Mouse (Mus musculus) ES-E14 (cell line): Measurements from ENCODE around the gene Pigo. TPM values are rescaled to one million over a fixed set of nuclear protein-coding genes. Genes with fewer than 3 reads are reported as not detected.

Experiments used
- DNase-seq: peaks from one replicate; pipeline ENCODE4 v3.0.0-alpha.2; 2013; ENCODE audit warnings: low read depth, low spot score
- H3K27ac ChIP-seq: 2 replicates; pipeline ENCODE4 v1.5.1; 2012; ENCODE audit warnings: low read depth, mild to moderate bottlenecking, low read length, moderate library complexity, mixed read lengths; ENCODE audit not compliant: poor library complexity, insufficient read depth, severe bottlenecking
- H3K36me3 ChIP-seq: 2 replicates; pipeline ENCODE4 v1.6.1; 2012; ENCODE audit warnings: mild to moderate bottlenecking, low read length, moderate library complexity, mixed read lengths; ENCODE audit not compliant: control insufficient read depth, poor library complexity, insufficient read depth, severe bottlenecking
- H3K4me1 ChIP-seq, 2 experiments: fragments of 150-350 bp in 1 of 2; sonication (generic) in 1 of 2; 2 replicates each; pipeline ENCODE4 v1.6.1; 2012; ENCODE audit warnings: low read length in 2 of 2, mild to moderate bottlenecking in 1 of 2, mixed read lengths in 1 of 2; ENCODE audit not compliant: control insufficient read depth in 2 of 2, insufficient read depth in 2 of 2, poor library complexity in 1 of 2
- H3K4me3 ChIP-seq, 2 experiments: fragments of 150-350 bp in 1 of 2; sonication (generic) in 1 of 2; 2 replicates each; pipeline ENCODE4 v1.5.1; 2012; ENCODE audit warnings: low read length in 2 of 2, low read depth in 1 of 2, mild to moderate bottlenecking in 1 of 2, mixed read lengths in 1 of 2; ENCODE audit not compliant: insufficient read depth in 1 of 2, poor library complexity in 1 of 2, severe bottlenecking in 1 of 2
- H3K9ac ChIP-seq: 2 replicates; pipeline ENCODE4 v1.6.1; 2012; ENCODE audit warnings: low read depth, mild to moderate bottlenecking, low read length, mixed read lengths; ENCODE audit not compliant: poor library complexity, insufficient read depth, severe bottlenecking
- H3K9me3 ChIP-seq: fragments of 150-350 bp; sonication (generic); 2 replicates; pipeline ENCODE4 v1.6.1; 2012; ENCODE audit warnings: low read depth, mild to moderate bottlenecking, low read length; ENCODE audit not compliant: control insufficient read depth, insufficient read depth
- CHD2 ChIP-seq: IDR thresholded peaks from 2 replicates; pipeline ENCODE4 v1.6.1; 2014; ENCODE audit warnings: mild to moderate bottlenecking, low read depth, low read length, inconsistent platforms
- HCFC1 ChIP-seq: IDR thresholded peaks from 2 replicates; pipeline ENCODE4 v1.6.1; 2012; ENCODE audit warnings: low read length, inconsistent platforms, borderline replicate concordance; ENCODE audit not compliant: insufficient read depth
- MAFK ChIP-seq: IDR thresholded peaks from 2 replicates; pipeline ENCODE4 v1.6.1; 2014; ENCODE audit warnings: mild to moderate bottlenecking, low read depth, low read length, inconsistent platforms; ENCODE audit not compliant: insufficient read depth
- ZC3H11A ChIP-seq: IDR thresholded peaks from 2 replicates; pipeline ENCODE4 v1.6.1; 2012; ENCODE audit warnings: low read depth, mild to moderate bottlenecking, inconsistent platforms, low read length, borderline replicate concordance
- ZNF384 ChIP-seq: IDR thresholded peaks from 2 replicates; pipeline ENCODE4 v1.6.1; 2012; ENCODE audit warnings: low read depth, low read length, inconsistent platforms
- in situ Hi-C, 2 experiments: fragments of 600-800 bp; cut with MboI; formaldehyde crosslinking; loops; one replicate each; pipeline ENCODE4 v1.15.1; 2025; ENCODE audit warnings: low sequenced_read_pairs in 2 of 2, inconsistent platforms in 1 of 2; ENCODE audit not compliant: unreplicated experiment in 2 of 2
- total RNA-seq: library from RNA; depleted of rRNA; stranded (reverse); fragments of 300-350 nt; gene quantifications from 2 replicates; pipeline ENCODE4 v1.2.3, GENCODE M21; 2012; rRNA removed

Gene Pigo
- total RNA-seq = 40.9 and 59.1 TPM in 2 replicates

GRCm38 (mm10) chr4:43025084-43025960 is at the start of gene Pigo:
Gene Pigo (minus strand): TSS chr4:43025819.
- Histone ChIP-seq H3K9ac (peak within 1 kb of the TSS; percentile 93), H3K4me1 (peaks cover 2 to 18% of the 10 kb centered on the region in 2 experiments; a peak in 3 of 4 replicates), H3K27ac (peak within 1 kb of the TSS; percentile 88), H3K36me3 (peaks cover 33% of the 10 kb centered on the region), H3K9me3 (no peaks in the 10 kb centered on the region), H3K4me3 (peak within 1 kb of the TSS; percentile 93 to 98)
- TF ChIP-seq ZC3H11A (no peak), CHD2 (no peak), MAFK (no peak), HCFC1 (peak; percentile 78), ZNF384 (peak; percentile 78)
- DNase-seq = peak; percentile 93
- in situ Hi-C loops = no loop called here

- Histone ChIP-seq H3K4me3 (no peak overlapping the region), H3K27ac (no peak overlapping the region), H3K9me3 (no peaks in the 10 kb centered on the region), H3K4me1 (no peaks in the 10 kb centered on the region), H3K9ac (no peak overlapping the region), H3K36me3 (no peaks in the 10 kb centered on the region)
- TF ChIP-seq CHD2 (no peak), ZC3H11A (no peak), ZNF384 (no peak), MAFK (no peak), HCFC1 (no peak)
- in situ Hi-C loops = no loop called here
- DNase-seq = no peak
These were observed 49.3 kb upstream of the Pigo start for GRCm38 (mm10) chr4:43074923-43075322.

GRCm38 (mm10) chr4:43065471-43065870 is 39.9 kb upstream of the Pigo start:
- Histone ChIP-seq H3K36me3 (no peaks in the 10 kb centered on the region), H3K4me1 (no peaks in the 10 kb centered on the region; a peak in 1 of 4 replicates), H3K9ac (no peak overlapping the region), H3K9me3 (no peaks in the 10 kb centered on the region), H3K4me3 (no peak overlapping the region), H3K27ac (no peak overlapping the region)
- TF ChIP-seq ZNF384 (no peak), CHD2 (no peak), MAFK (no peak), ZC3H11A (no peak), HCFC1 (no peak)
- in situ Hi-C loops = no loop called here
- no peak for DNase-seq

GRCm38 (mm10) chr4:43060286-43060685 is 34.7 kb upstream of the Pigo start:
- DNase-seq = no peak
- Histone ChIP-seq H3K27ac (no peak overlapping the region), H3K9ac (no peak overlapping the region), H3K4me1 (peaks cover 0 to 2% of the 10 kb centered on the region in 2 experiments; a peak in 1 of 4 replicates), H3K36me3 (no peaks in the 10 kb centered on the region), H3K4me3 (no peak overlapping the region), H3K9me3 (no peaks in the 10 kb centered on the region)
- TF ChIP-seq CHD2 (no peak), ZNF384 (no peak), ZC3H11A (no peak), HCFC1 (no peak), MAFK (no peak)
- in situ Hi-C loops = no loop called here
